Mouse (Mus musculus): ENCODE measurements around the gene Esrrg.

Esrrg gene

DNA sequence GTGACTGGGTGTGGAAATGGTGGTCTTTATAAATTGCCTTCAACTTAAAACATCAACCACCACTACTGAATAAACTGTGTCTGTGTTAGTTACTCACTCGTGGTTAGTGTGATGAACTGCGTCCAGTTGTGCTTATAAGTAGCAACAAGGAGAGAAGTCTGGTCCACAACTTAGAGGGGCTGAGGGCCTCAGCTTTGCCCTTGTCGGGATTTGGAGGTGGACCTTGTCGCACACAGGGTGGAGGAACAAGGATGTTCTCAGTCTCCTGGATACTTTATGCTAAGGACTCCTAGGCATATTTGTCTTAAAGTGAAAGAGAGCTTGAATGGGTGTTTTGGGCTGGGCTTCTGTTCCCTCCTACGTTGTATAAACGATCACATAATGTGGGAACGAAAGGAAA is 55.7 kb downstream of the Esrrg start:
- H3K27me3 ChIP-seq (ENCODE audit: control insufficient read depth, insufficient read depth, low read length, poor library complexity, severe bottlenecking), result no peaks in the 10 kb centered on the region
- no peaks in the 10 kb centered on the region for H3K36me3 ChIP-seq (ENCODE audit: control insufficient read depth, insufficient read depth, low read length, poor library complexity, severe bottlenecking)
- no peak for DNase-seq (ENCODE audit: low read depth, low spot score)

DNA sequence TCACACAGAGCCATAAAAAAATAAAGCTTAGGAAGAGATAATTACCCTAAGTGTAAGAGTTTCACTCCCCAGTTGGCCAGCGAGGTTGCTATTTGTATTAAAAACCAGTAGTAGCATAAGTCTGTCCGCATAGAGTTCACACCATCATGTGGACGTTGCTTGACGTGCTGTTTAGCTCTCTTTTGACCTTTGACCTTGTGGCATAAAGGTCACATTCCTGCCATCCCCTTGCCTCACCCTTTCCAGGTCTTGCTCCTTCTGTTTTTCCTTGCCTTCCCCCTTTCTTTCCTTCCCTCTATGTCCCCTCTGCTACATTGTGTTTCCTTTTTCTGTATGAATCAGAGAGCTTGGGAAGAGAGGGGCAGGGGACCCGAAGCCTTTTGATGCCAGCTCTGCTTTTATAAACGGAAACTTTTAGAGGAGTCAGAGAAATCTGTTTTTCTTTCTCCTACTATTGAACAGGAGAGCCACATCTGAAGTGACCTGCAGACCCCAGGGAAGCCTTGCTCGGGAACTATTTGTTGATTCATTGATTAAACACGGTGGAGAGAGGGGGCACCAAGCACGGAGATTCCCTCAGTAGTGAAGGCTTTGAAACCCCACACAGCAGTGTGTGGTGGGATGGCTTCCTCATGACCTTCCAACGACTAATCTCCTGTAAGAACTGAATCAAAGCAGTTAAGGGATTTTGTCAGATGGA is 57.5 kb downstream of the Esrrg start:
- no peaks in the 10 kb centered on the region for H3K27me3 ChIP-seq (ENCODE audit: control insufficient read depth, insufficient read depth, low read length, poor library complexity, severe bottlenecking)
- no peaks in the 10 kb centered on the region for H3K36me3 ChIP-seq (ENCODE audit: control insufficient read depth, insufficient read depth, low read length, poor library complexity, severe bottlenecking)
- DNase-seq (ENCODE audit: low read depth, low spot score), result no peak

DNA sequence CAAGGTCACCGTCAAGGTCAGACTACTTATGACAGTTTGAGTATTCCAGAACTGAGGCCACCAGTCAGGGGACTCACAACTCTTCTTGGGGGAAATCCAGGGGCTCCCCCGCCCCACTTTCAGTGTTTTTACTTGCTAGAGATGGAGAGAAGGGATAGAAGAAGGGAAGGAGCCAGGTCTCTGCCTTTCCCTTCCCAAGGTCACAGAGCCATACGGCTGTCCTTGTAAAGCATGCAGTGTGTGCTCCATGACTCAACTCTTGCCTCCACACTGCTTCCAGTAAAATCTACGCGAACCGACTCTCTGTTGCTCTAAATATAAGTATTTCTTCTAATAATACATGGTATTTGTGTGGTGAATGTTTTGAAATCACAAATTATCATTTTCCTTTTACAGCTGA is 61.2 kb downstream of the Esrrg start:
- no peaks in the 10 kb centered on the region for H3K27me3 ChIP-seq (ENCODE audit: control insufficient read depth, insufficient read depth, low read length, poor library complexity, severe bottlenecking)
- no peak for DNase-seq (ENCODE audit: low read depth, low spot score)
- no peaks in the 10 kb centered on the region for H3K36me3 ChIP-seq (ENCODE audit: control insufficient read depth, insufficient read depth, low read length, poor library complexity, severe bottlenecking)

DNA sequence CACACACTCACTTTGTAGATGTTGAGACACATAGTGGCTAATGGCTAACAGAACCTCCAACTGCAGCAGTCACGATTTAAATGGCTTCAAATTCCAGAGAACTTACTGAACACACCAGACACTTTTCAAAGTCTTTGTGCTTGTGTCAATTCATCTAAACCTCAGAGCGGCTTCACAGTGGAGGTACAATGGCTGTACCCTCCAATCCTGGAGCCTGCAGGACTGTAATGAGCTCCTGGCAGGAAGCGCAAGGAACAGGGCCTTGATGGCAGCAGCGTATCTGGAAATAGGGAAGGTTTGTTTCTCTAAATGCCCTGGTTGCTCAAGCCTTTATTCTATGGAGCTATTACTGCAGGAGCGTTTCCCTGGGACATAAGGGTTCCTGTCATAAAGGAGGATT is 63.9 kb downstream of the Esrrg start:
- H3K36me3 ChIP-seq (ENCODE audit: control insufficient read depth, insufficient read depth, low read length, poor library complexity, severe bottlenecking), result no peaks in the 10 kb centered on the region
- H3K27me3 ChIP-seq (ENCODE audit: control insufficient read depth, insufficient read depth, low read length, poor library complexity, severe bottlenecking), result no peaks in the 10 kb centered on the region
- no peak for DNase-seq (ENCODE audit: low read depth, low spot score)

DNA sequence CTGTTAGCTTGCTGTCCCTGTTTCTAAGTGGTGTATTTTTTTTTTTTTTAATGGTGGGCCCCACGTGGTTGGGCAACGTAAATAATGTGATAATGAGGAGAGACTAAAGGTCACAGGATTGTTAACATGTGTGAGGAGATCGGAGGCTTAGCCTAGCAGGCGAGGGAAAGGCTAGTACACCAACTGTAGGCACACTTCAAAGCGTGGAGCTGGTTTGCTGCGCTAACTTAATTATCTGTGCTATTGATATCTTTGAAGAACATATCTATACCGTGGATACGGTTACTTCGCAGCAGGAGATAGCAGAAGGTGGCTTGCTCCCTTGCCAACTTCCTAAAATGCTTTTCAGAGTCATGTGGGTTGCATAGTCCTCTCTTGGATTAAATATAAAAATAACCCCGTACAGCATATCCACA is 66.2 kb downstream of the Esrrg start:
- Histone ChIP-seq H3K27me3 (ENCODE audit: control insufficient read depth, insufficient read depth, low read length, poor library complexity, severe bottlenecking) (no peaks in the 10 kb centered on the region), H3K36me3 (ENCODE audit: control insufficient read depth, insufficient read depth, low read length, poor library complexity, severe bottlenecking) (no peaks in the 10 kb centered on the region)
- DNase-seq (ENCODE audit: low read depth, low spot score), result no peak

DNA sequence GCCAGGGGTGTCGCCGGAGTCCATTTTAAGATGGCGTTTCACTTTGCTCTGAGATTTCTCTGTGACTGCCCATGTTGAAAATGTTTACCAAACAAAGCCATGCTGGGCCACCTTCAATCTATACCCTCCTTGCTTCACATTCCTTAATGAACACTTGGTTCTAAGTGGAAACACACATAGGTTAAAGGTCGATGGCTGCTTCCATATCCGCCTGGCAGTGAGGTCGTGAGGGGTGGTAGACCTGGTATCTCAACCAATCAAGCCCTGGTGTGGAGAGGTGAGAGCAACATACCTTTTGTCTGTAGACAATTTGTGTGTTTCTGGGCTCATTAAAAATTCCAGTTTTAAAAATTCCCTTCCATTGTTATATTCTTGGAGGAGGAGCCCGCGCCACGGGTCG is 68.0 kb downstream of the Esrrg start:
- DNase-seq (ENCODE audit: low read depth, low spot score), result no peak
- Histone ChIP-seq H3K36me3 (ENCODE audit: control insufficient read depth, insufficient read depth, low read length, poor library complexity, severe bottlenecking) (no peaks in the 10 kb centered on the region), H3K27me3 (ENCODE audit: control insufficient read depth, insufficient read depth, low read length, poor library complexity, severe bottlenecking) (no peaks in the 10 kb centered on the region)

- no peaks in the 10 kb centered on the region for H3K27me3 ChIP-seq (ENCODE audit: control insufficient read depth, insufficient read depth, low read length, poor library complexity, severe bottlenecking)
- H3K36me3 ChIP-seq (ENCODE audit: control insufficient read depth, insufficient read depth, low read length, poor library complexity, severe bottlenecking), result no peaks in the 10 kb centered on the region
- no peak for DNase-seq (ENCODE audit: low read depth, low spot score)
Measured at GRCm38 (mm10) chr1:187679246-187679645, 70.7 kb downstream of the Esrrg start.

DNA sequence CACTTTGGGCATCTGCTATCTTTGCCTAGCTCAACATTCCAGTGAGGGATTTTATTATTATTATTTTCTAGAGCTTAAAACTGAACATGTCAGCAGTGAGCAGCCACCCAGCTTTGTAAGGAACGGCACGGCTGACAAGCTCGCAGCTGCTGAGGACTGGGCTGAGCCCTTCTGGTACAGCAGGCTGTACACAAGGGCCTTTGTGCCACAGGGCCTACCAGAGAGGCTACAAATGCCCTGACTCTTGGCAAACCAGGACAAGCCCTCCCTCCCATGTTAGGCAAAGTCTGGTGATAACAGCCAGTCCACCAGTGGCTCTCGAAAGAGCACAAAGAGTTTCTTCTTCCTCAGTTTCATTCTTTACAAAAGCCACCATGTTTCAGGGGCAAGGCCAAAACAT is 75.9 kb downstream of the Esrrg start:
- Histone ChIP-seq H3K27me3 (ENCODE audit: control insufficient read depth, insufficient read depth, low read length, poor library complexity, severe bottlenecking) (no peaks in the 10 kb centered on the region), H3K36me3 (ENCODE audit: control insufficient read depth, insufficient read depth, low read length, poor library complexity, severe bottlenecking) (no peaks in the 10 kb centered on the region)
- no peak for DNase-seq (ENCODE audit: low read depth, low spot score)

DNA sequence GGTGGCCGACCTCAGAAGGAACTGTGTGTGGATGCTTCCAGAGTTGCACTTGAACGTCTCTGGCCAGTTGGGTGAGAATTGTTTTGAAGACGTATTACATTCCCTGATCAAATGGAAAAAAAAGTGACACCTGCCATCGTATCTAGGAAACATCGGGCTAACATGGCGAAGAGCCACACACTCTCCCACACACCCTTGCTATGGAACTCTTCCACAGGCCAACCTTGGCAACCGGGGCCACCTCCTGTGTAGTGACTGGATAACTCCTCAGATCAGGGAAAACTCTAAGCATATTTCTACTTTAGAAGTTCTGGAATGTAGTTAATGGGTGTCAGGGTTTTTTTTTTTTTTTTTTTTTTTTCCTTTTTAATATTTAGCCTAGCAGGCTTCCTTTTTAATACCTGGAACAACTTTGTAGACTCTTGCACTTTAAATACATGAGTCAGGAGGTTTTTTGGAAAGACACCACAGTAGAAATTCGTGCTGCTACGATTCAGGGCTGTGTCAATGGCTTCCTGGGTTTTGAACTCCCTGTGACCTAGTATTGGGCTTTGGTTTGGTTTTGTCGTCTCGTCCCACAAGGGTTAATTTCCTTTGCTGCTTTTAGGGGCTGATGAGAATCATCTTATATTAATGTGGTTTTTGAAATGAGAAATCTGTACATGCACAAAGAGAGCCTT is 83.4 kb downstream of the Esrrg start:
- Histone ChIP-seq H3K27me3 (ENCODE audit: control insufficient read depth, insufficient read depth, low read length, poor library complexity, severe bottlenecking) (no peaks in the 10 kb centered on the region), H3K36me3 (ENCODE audit: control insufficient read depth, insufficient read depth, low read length, poor library complexity, severe bottlenecking) (no peaks in the 10 kb centered on the region)
- no peak for DNase-seq (ENCODE audit: low read depth, low spot score)

GRCm38 (mm10) chr1:187694865-187695264 is 86.3 kb downstream of the Esrrg start:
- no peak for DNase-seq (ENCODE audit: low read depth, low spot score)
- Histone ChIP-seq H3K27me3 (ENCODE audit: control insufficient read depth, insufficient read depth, low read length, poor library complexity, severe bottlenecking) (no peaks in the 10 kb centered on the region), H3K36me3 (ENCODE audit: control insufficient read depth, insufficient read depth, low read length, poor library complexity, severe bottlenecking) (no peaks in the 10 kb centered on the region)

GRCm38 (mm10) chr1:187698201-187698600 is 89.6 kb downstream of the Esrrg start:
- no peaks in the 10 kb centered on the region for H3K36me3 ChIP-seq (ENCODE audit: control insufficient read depth, insufficient read depth, low read length, poor library complexity, severe bottlenecking)
- no peak for DNase-seq (ENCODE audit: low read depth, low spot score)
- H3K27me3 ChIP-seq (ENCODE audit: control insufficient read depth, insufficient read depth, low read length, poor library complexity, severe bottlenecking), result no peaks in the 10 kb centered on the region

DNA sequence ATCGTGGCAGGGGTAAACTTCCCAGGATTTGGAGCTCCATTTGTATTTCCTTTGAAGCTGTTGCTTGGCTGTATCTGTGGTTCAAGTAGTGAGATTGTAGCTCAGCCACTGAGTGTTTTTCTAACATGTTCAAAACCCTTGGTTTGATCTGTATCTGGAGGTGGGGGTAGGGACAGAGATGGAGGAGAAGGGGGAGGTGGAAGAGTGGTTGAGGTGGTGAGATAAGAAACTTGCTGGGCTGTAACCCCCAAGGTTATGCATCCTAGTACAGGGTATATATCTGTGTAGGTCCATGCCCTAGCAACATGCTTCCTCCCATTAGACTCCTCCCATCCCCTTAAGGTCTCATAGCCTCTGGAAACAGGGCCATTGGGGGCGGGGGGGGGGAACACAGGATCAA is 92.4 kb downstream of the Esrrg start:
- Histone ChIP-seq H3K27me3 (ENCODE audit: control insufficient read depth, insufficient read depth, low read length, poor library complexity, severe bottlenecking) (no peaks in the 10 kb centered on the region), H3K36me3 (ENCODE audit: control insufficient read depth, insufficient read depth, low read length, poor library complexity, severe bottlenecking) (no peaks in the 10 kb centered on the region)
- no peak for DNase-seq (ENCODE audit: low read depth, low spot score)

DNA sequence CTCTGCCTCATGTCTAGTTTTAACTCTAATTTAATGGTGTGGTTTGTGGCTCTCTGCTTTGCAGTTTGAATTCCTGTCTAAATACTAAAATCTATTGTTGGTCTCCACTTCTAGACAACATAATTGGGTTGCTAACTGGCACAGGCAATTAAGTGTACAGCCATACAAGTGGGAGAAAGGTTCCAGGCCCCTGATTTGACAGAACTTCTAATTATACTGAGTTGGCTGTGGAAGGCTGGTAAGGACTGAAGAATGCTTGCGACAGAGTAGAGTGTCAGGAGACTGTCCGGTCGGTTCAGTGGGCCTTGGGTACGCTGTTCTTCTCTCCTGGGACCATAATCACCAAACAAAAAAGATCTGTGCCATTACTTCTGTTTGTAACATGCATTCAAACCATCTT is 96.3 kb downstream of the Esrrg start:
- DNase-seq (ENCODE audit: low read depth, low spot score), result no peak
- H3K36me3 ChIP-seq (ENCODE audit: control insufficient read depth, insufficient read depth, low read length, poor library complexity, severe bottlenecking), result no peaks in the 10 kb centered on the region
- H3K27me3 ChIP-seq (ENCODE audit: control insufficient read depth, insufficient read depth, low read length, poor library complexity, severe bottlenecking), result no peaks in the 10 kb centered on the region

- Histone ChIP-seq H3K27me3 (ENCODE audit: control insufficient read depth, insufficient read depth, low read length, poor library complexity, severe bottlenecking) (no peaks in the 10 kb centered on the region), H3K36me3 (ENCODE audit: control insufficient read depth, insufficient read depth, low read length, poor library complexity, severe bottlenecking) (no peaks in the 10 kb centered on the region)
- DNase-seq (ENCODE audit: low read depth, low spot score), result no peak
Measured at GRCm38 (mm10) chr1:187705348-187705747, 96.8 kb downstream of the Esrrg start.

- DNase-seq (ENCODE audit: low read depth, low spot score), result no peak
- Histone ChIP-seq H3K36me3 (ENCODE audit: control insufficient read depth, insufficient read depth, low read length, poor library complexity, severe bottlenecking) (no peaks in the 10 kb centered on the region), H3K27me3 (ENCODE audit: control insufficient read depth, insufficient read depth, low read length, poor library complexity, severe bottlenecking) (no peaks in the 10 kb centered on the region)
Measured at GRCm38 (mm10) chr1:187706046-187706445, 97.5 kb downstream of the Esrrg start.

DNA sequence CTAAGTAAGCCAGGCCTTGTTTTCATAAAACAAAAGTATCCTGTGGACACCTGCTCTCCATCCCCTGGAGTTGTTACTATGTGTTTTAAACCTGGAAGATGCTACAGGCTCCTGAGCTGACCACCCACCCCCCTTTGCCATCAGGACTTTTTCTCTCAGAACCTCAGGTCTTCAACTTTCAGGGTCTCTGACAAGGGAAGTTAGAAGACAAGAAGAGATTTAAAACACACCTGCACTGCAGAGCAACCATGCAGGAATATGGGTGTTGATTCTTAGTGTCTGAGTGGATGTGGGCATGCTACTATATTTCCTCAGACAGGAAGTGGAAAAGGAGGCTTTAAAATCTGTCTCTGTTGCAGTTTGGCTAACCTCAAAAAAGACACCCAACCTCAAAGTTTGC is 98.6 kb downstream of the Esrrg start:
- no peaks in the 10 kb centered on the region for H3K36me3 ChIP-seq (ENCODE audit: control insufficient read depth, insufficient read depth, low read length, poor library complexity, severe bottlenecking)
- no peaks in the 10 kb centered on the region for H3K27me3 ChIP-seq (ENCODE audit: control insufficient read depth, insufficient read depth, low read length, poor library complexity, severe bottlenecking)
- DNase-seq (ENCODE audit: low read depth, low spot score), result no peak
